Mouse (Mus musculus) midbrain, embryonic 16.5 days (tissue): ENCODE data around the gene Brinp1. TPM values are rescaled to one million over a fixed set of nuclear protein-coding genes. Genes with fewer than 3 reads are reported as not detected.

Experiments used
- ATAC-seq: fragments of 200-750 bp; cut with Nextera tagmentation; 2 replicates; pipeline ENCODE4 v1.8.0; 2017; ENCODE audit warnings: moderate TSS enrichment
- H3K27ac ChIP-seq: fragments of 300-500 bp; sonication (generic); 2 replicates; pipeline ENCODE4 v1.5.1; 2014; ENCODE audit warnings: mild to moderate bottlenecking, low read length, mixed read lengths
- H3K27me3 ChIP-seq: fragments of 300-500 bp; sonication (generic); 2 replicates; pipeline ENCODE4 v1.6.1; 2014; ENCODE audit warnings: low read depth, low read length, mixed read lengths; ENCODE audit not compliant: control insufficient read depth, insufficient read depth
- H3K36me3 ChIP-seq: fragments of 300-500 bp; sonication (generic); 2 replicates; pipeline ENCODE4 v1.6.1; 2014; ENCODE audit warnings: mild to moderate bottlenecking, low read length, moderate library complexity, mixed read lengths; ENCODE audit not compliant: control insufficient read depth, insufficient read depth
- H3K4me1 ChIP-seq: fragments of 300-500 bp; sonication (generic); 2 replicates; pipeline ENCODE4 v1.6.1; 2014; ENCODE audit warnings: mild to moderate bottlenecking, low read length, mixed read lengths; ENCODE audit not compliant: control insufficient read depth, insufficient read depth
- H3K4me2 ChIP-seq: fragments of 300-500 bp; sonication (generic); 2 replicates; pipeline ENCODE4 v1.6.1; 2014; ENCODE audit warnings: mild to moderate bottlenecking, low read length, mixed read lengths
- H3K4me3 ChIP-seq: fragments of 300-500 bp; sonication (generic); 2 replicates; pipeline ENCODE4 v1.5.1; 2014; ENCODE audit warnings: low read depth, mild to moderate bottlenecking, low read length, moderate library complexity, mixed read lengths
- H3K9ac ChIP-seq: fragments of 300-500 bp; sonication (generic); 2 replicates; pipeline ENCODE4 v1.6.1; 2014; ENCODE audit warnings: low read depth, low read length, mixed read lengths
- H3K9me3 ChIP-seq: fragments of 300-500 bp; sonication (generic); replicated peaks from 2 replicates; pipeline ENCODE4 v1.6.1; 2014; ENCODE audit warnings: mild to moderate bottlenecking, low read length, mixed read lengths; ENCODE audit not compliant: control insufficient read depth, poor library complexity, severe bottlenecking
- WGBS: fragments of 180-500 bp; shearing (Covaris S2); extraction: QIAGEN DNeasy Blood & Tissue Kit; methylation state at CpG from one replicate; pipeline ENCODE4 v1.1.7; 2014; 5-methylcytosine and 5-hydroxymethylcytosine counted together
- polyA plus RNA-seq: library from polyadenylated mRNA; unstranded; fragments of >200 nt; fragmentation: Nextera tagmentation; extraction: Ambion mirVana; gene quantifications from 2 replicates; pipeline ENCODE4 v1.2.1, GENCODE M21; 2015

The Brinp1 gene
- 66.6 and 70.7 TPM in 2 replicates for polyA plus RNA-seq

DNA sequence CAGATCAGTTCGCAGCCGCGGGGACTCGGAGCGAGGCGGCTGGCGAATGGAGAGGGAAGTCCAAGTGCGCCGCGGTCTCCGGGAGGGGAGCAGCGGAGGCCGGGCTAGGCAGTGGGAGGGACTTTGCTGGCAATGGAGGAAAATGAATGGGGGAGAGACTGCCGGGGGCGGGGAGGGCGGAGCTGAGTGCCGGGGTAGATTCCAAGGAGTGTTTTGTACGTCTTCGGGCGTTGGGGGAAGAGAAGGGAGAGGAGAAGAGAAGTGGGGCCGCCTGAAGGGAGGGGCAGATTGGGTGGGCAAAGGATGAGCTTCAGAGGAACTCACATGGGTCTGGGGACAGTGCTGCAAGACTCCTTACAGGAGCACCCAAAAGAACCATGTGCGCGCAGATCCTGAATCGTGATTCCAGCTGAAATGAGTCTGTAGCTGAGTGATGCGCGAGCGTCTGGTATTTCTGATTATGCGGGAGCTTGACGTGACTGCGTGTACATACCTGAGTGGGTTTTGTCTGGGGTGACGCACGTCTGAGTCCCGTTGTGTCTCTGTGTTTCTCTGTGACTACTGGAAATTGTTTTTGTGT lies at the start of gene Brinp1:
Gene Brinp1 (minus strand): TSS at position 76 of the 580 bp plus-strand sequence.
- H3K36me3 ChIP-seq, result no peaks in the 10 kb centered on the region
- H3K4me3 ChIP-seq, result peak within 1 kb of the TSS; percentile 83
- H3K4me2 ChIP-seq, result peak within 1 kb of the TSS; percentile 72
- H3K4me1 ChIP-seq, result peaks cover 13% of the 10 kb centered on the region
- no peaks in the 10 kb centered on the region for H3K27me3 ChIP-seq
- no peaks in the 10 kb centered on the region for H3K9me3 ChIP-seq
- H3K27ac ChIP-seq, result peak within 1 kb of the TSS; percentile 85
- peak within 1 kb of the TSS; percentile 83 for H3K9ac ChIP-seq
- peak; percentile 96 for ATAC-seq
- WGBS, result under 1% methylated on average over 33 of the region's 33 CpGs

GRCm38 (mm10) chr4:68957265-68957664 lies 3.1 kb upstream of the Brinp1 start:
- no peaks in the 10 kb centered on the region for H3K27me3 ChIP-seq
- no peaks in the 10 kb centered on the region for H3K36me3 ChIP-seq
- H3K4me3 ChIP-seq, result no peak overlapping the region
- ATAC-seq, result no peak
- H3K4me1 ChIP-seq, result peaks cover 3% of the 10 kb centered on the region; the same call in 1 of the 2 replicates
- no peaks in the 10 kb centered on the region for H3K9me3 ChIP-seq
- H3K4me2 ChIP-seq, result no peak overlapping the region
- H3K27ac ChIP-seq, result no peak overlapping the region
- WGBS, result 84% methylated on average over 2 of the region's 2 CpGs
- H3K9ac ChIP-seq, result no peak overlapping the region

GRCm38 (mm10) chr4:68955621-68956020 lies 1.4 kb upstream of the Brinp1 start:
- Histone ChIP-seq H3K4me1 (peaks cover 5% of the 10 kb centered on the region; the same call in 1 of the 2 replicates), H3K4me2 (no peak overlapping the region), H3K9ac (no peak overlapping the region), H3K4me3 (no peak overlapping the region), H3K36me3 (no peaks in the 10 kb centered on the region), H3K27me3 (no peaks in the 10 kb centered on the region), H3K9me3 (no peaks in the 10 kb centered on the region), H3K27ac (no peak overlapping the region)
- no peak for ATAC-seq
- 10% methylated on average over 4 of the region's 4 CpGs for WGBS

DNA sequence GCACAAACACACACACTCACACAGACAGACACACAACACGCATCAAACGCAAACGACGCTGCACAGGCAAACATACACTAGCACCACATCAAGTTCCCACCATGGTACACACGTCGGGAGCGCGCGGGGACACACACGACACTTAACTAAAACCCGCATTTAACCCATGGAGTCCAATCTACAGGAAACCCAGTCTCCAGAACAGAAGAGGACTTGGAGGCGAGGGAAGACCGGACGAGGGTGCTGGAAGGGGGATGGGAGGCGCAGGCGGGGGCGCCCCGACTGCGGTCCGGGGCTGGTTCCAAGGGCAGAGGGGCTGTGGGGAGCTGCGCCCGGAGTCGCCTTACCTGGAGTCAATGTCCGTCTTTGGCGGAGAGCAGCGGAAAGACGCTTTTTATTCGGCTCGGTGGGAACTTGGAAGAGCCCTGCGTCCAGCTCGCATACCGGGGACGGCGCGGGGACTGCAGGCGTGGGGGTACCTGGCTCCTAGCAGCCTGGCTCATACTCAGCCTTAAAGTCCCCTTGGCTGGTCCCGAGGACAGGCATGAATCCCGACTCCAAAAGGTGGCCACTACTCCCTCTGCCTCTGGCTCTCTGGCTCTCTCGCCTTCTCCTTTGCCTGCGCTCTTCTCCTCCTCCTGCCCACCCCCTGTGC lies 403 bp downstream of the Brinp1 start:
- H3K4me2 ChIP-seq, result peak overlapping the region; percentile 72
- H3K27me3 ChIP-seq, result no peaks in the 10 kb centered on the region
- under 1% methylated on average over 39 of the region's 40 CpGs for WGBS
- peak; percentile 44 for ATAC-seq
- peaks cover 13% of the 10 kb centered on the region for H3K4me1 ChIP-seq
- no peaks in the 10 kb centered on the region for H3K9me3 ChIP-seq
- H3K4me3 ChIP-seq, result peak overlapping the region; percentile 83
- H3K9ac ChIP-seq, result peak overlapping the region; percentile 83
- H3K27ac ChIP-seq, result peak overlapping the region; percentile 85
- H3K36me3 ChIP-seq, result no peaks in the 10 kb centered on the region

GRCm38 (mm10) chr4:68953131-68953551 lies 1.1 kb downstream of the Brinp1 start:
- Histone ChIP-seq H3K4me3 (peak overlapping the region; percentile 83), H3K9me3 (no peaks in the 10 kb centered on the region), H3K36me3 (no peaks in the 10 kb centered on the region), H3K27me3 (no peaks in the 10 kb centered on the region), H3K4me2 (peak overlapping the region; percentile 72), H3K27ac (peak overlapping the region; percentile 85), H3K9ac (peak overlapping the region; percentile 83), H3K4me1 (peaks cover 13% of the 10 kb centered on the region)
- peak; percentile 0; the same call in 1 of the 2 replicates for ATAC-seq
- 5% methylated on average over 8 of the region's 8 CpGs for WGBS

DNA sequence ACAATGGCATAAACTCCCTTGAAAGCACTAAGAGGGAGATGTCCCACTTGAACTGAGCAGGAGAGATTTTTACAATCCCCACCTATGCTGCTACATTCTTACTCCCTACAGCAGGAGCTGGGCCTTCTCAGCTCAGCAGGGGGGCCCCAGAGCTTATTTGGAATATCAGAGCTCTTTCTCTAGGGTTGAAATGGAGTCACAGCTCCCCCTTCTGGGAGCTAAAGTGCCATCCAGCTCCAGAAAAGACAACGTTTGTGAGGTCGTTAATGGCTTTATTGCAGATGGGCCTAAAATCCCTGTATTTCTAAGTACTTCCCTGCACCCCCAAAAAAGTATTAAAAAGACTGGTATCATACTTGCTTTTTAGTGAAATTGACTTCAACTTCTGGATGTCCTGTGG lies 3.6 kb downstream of the Brinp1 start:
- Histone ChIP-seq H3K4me3 (no peak overlapping the region), H3K4me2 (peak overlapping the region; percentile 47), H3K9ac (no peak overlapping the region), H3K4me1 (peaks cover 14% of the 10 kb centered on the region), H3K9me3 (no peaks in the 10 kb centered on the region), H3K27ac (peak overlapping the region; percentile 47; the same call in 1 of the 2 replicates), H3K36me3 (no peaks in the 10 kb centered on the region), H3K27me3 (no peaks in the 10 kb centered on the region)
- no peak for ATAC-seq
- 0% methylated on average over 2 of the region's 2 CpGs for WGBS

- H3K9me3 ChIP-seq, result no peaks in the 10 kb centered on the region
- H3K4me2 ChIP-seq, result no peak overlapping the region
- peaks cover 5% of the 10 kb centered on the region for H3K4me1 ChIP-seq
- WGBS, result 94% methylated on average over 2 of the region's 2 CpGs
- H3K36me3 ChIP-seq, result no peaks in the 10 kb centered on the region
- H3K27ac ChIP-seq, result no peak overlapping the region
- H3K4me3 ChIP-seq, result no peak overlapping the region
- no peak for ATAC-seq
- no peaks in the 10 kb centered on the region for H3K27me3 ChIP-seq
- no peak overlapping the region for H3K9ac ChIP-seq
Measured at GRCm38 (mm10) chr4:68942938-68943337, 11.3 kb downstream of the Brinp1 start.

DNA sequence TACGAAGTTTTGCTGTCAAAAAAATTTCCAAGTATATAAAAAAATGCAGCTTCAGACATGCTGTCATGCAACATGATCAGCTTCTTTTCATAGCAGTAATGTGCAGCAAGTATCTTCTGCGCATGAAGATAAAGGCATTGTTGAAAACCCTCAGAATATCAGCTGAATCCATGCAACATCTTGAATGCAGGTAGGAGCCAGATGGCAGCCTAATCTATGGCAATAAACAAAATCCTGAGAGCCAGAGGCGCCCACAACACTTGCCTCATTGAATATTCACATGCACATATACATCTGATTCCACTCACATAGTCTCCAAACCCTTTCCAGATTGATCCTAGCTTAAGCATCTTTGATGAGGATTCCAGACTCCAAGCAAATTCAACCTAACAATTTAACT lies 24.2 kb downstream of the Brinp1 start:
- H3K9me3 ChIP-seq, result no peaks in the 10 kb centered on the region
- no peaks in the 10 kb centered on the region for H3K4me1 ChIP-seq
- no peaks in the 10 kb centered on the region for H3K27me3 ChIP-seq
- no peak for ATAC-seq
- H3K4me3 ChIP-seq, result no peak overlapping the region
- H3K4me2 ChIP-seq, result no peak overlapping the region
- no peak overlapping the region for H3K27ac ChIP-seq
- WGBS, result 62% methylated on average over 3 of the region's 3 CpGs
- H3K36me3 ChIP-seq, result no peaks in the 10 kb centered on the region
- H3K9ac ChIP-seq, result no peak overlapping the region

DNA sequence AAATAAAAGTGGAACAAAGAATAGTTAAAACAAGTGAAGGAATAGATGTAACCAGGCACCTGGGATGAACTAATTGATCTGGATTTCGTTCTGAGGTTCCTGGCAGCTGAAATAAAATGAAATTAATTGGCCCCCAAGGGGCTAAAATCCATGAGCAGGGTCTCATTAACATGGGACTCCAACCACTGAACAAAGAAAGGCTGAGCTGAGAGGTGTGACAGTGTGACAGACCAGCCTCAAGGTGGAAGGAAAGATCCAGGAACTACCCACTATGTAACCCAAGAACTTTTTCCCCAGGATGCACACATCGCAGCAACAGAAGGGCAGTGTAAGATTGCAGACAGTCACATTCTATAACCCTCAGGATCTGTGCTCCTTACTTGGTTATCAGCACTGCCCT lies 28.1 kb downstream of the Brinp1 start:
- Histone ChIP-seq H3K36me3 (no peaks in the 10 kb centered on the region), H3K9ac (no peak overlapping the region), H3K9me3 (no peaks in the 10 kb centered on the region), H3K27me3 (no peaks in the 10 kb centered on the region), H3K4me2 (no peak overlapping the region), H3K27ac (no peak overlapping the region), H3K4me3 (no peak overlapping the region), H3K4me1 (no peaks in the 10 kb centered on the region)
- WGBS, result 55% methylated on average over 2 of the region's 2 CpGs
- peak; percentile 68 for ATAC-seq
